ENCODE assay signal across 27 mouse cellular contexts in the genomic region with DNA sequence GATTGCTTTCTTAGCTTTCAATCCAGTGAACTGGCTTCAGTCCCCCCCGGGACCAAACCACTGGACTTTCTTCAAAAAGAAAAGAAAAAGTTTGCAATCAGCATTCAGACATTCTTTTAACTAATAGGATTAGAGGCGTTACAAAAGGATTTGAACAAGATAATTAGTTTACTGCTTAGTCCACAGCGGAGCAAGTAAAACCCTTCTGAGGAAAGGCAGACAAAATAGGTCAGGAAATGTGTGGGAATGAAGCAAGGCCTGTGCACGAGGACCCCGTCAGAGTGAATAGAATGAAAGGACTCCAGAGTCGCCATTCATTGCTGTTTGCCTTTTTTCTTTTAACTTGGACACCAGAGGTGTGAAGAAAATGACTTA.
DNase-seq lines count a peak whose midpoint lies in the region; ATAC-seq lines count a peak whose summit lies in the region.
"Had no signal": no experiment of that assay in that cellular context is flagged by ENCODE, and none has a peak within 500 bp of the region (broad histone marks: within the 10 kb centered on the region; RNA-seq: fewer than 3 reads in every experiment).

No protein-coding gene starts in this region.

- H3K27me3 ChIP-seq in forebrain, embryonic 12.5 days, result peaks cover 53% of the 10 kb centered on the region
- H3K27me3 ChIP-seq in forebrain, embryonic 15.5 days, result no peaks in the 10 kb centered on the region
- no peaks in the 10 kb centered on the region for H3K27me3 ChIP-seq in embryonic facial prominence, embryonic 14.5 days (replicated peaks; ENCODE audit: control insufficient read depth, insufficient read depth, low read length)
- H3K27me3 ChIP-seq in kidney, embryonic 15.5 days, result no peaks in the 10 kb centered on the region
- H3K27me3 ChIP-seq: embryonic facial prominence, embryonic 15.5 days; heart, embryonic 12.5 days; hindbrain, embryonic 15.5 days; limb, embryonic 15.5 days; liver, embryonic 13.5 days; megakaryocyte, embryonic 14.5 days had no signal

- WGBS in forebrain, embryonic 12.5 days, result 1% methylated on average over 6 of the region's 6 CpGs
- WGBS in forebrain, embryonic 15.5 days, result 5% methylated on average over 6 of the region's 6 CpGs
- 29% methylated on average over 6 of the region's 6 CpGs for WGBS in embryonic facial prominence, embryonic 14.5 days
- WGBS in kidney, embryonic 15.5 days, result 52% methylated on average over 6 of the region's 6 CpGs

- no peaks in the 10 kb centered on the region for H3K36me3 ChIP-seq in forebrain, embryonic 12.5 days (replicated peaks)
- H3K36me3 ChIP-seq in forebrain, embryonic 15.5 days, result no peaks in the 10 kb centered on the region
- no peaks in the 10 kb centered on the region for H3K36me3 ChIP-seq in embryonic facial prominence, embryonic 14.5 days (ENCODE audit: control insufficient read depth, insufficient read depth, low read length)
- no peaks in the 10 kb centered on the region for H3K36me3 ChIP-seq in kidney, embryonic 15.5 days
- H3K36me3 ChIP-seq: embryonic facial prominence, embryonic 15.5 days; heart, embryonic 12.5 days; hindbrain, embryonic 10.5 days; hindbrain, embryonic 15.5 days; limb, embryonic 10.5 days; limb, embryonic 15.5 days; liver, embryonic 13.5 days had no signal

- H3K4me2 ChIP-seq in forebrain, embryonic 12.5 days, result no peak overlapping the region
- H3K4me2 ChIP-seq in forebrain, embryonic 15.5 days (replicated peaks), result no peak overlapping the region
- no peak overlapping the region for H3K4me2 ChIP-seq in embryonic facial prominence, embryonic 14.5 days (ENCODE audit: low read depth, low read length)
- no peak overlapping the region for H3K4me2 ChIP-seq in kidney, embryonic 15.5 days
- H3K4me2 ChIP-seq: embryonic facial prominence, embryonic 15.5 days; heart, embryonic 12.5 days; hindbrain, embryonic 15.5 days; limb, embryonic 15.5 days; liver, embryonic 13.5 days had no signal

- H3K9me3 ChIP-seq in forebrain, embryonic 12.5 days, result no peaks in the 10 kb centered on the region
- H3K9me3 ChIP-seq in forebrain, embryonic 15.5 days, result no peaks in the 10 kb centered on the region
- no peaks in the 10 kb centered on the region for H3K9me3 ChIP-seq in embryonic facial prominence, embryonic 14.5 days (ENCODE audit: control insufficient read depth, low read length)
- no peaks in the 10 kb centered on the region for H3K9me3 ChIP-seq in kidney, embryonic 15.5 days (replicated peaks)
- H3K9me3 ChIP-seq: embryonic facial prominence, embryonic 15.5 days; heart, embryonic 12.5 days; hindbrain, embryonic 10.5 days; hindbrain, embryonic 15.5 days; limb, embryonic 10.5 days; limb, embryonic 15.5 days; liver, embryonic 13.5 days; megakaryocyte, embryonic 14.5 days had no signal

- peak; percentile 44 for DNase-seq in embryo, embryonic 10 days (ENCODE audit: low spot score)
- DNase-seq in embryonic facial prominence, embryonic 14.5 days (ENCODE audit: low spot score), result peak; percentile 13
- peak; percentile 27 for DNase-seq in retina, embryonic 14.5 days (ENCODE audit: low spot score)
- DNase-seq in thymus, postnatal 4 days, result no peak
- DNase-seq: adrenal gland, postnatal 25 days; cerebellum, adult 18-20 months; heart, adult 2 months; kidney, adult 11 months; liver, embryonic 13.5 days; lung, adult 18-20 months; right cerebral cortex, postnatal 4 days; thymus, adult 18-20 months; thymus, postnatal 25 days had no signal

- peaks cover 29% of the 10 kb centered on the region for H3K4me1 ChIP-seq in forebrain, embryonic 12.5 days
- no peaks in the 10 kb centered on the region for H3K4me1 ChIP-seq in forebrain, embryonic 15.5 days
- H3K4me1 ChIP-seq in embryonic facial prominence, embryonic 14.5 days (ENCODE audit: control insufficient read depth, insufficient read depth, low read length), result no peaks in the 10 kb centered on the region
- no peaks in the 10 kb centered on the region for H3K4me1 ChIP-seq in kidney, embryonic 15.5 days
- H3K4me1 ChIP-seq: embryonic facial prominence, embryonic 15.5 days; limb, embryonic 15.5 days; liver, embryonic 13.5 days had no signal

- H3K27ac ChIP-seq in forebrain, embryonic 12.5 days, result no peak overlapping the region
- H3K27ac ChIP-seq in forebrain, embryonic 15.5 days (replicated peaks), result no peak overlapping the region
- H3K27ac ChIP-seq in embryonic facial prominence, embryonic 14.5 days (replicated peaks; ENCODE audit: low read depth, low read length), result no peak overlapping the region
- no peak overlapping the region for H3K27ac ChIP-seq in kidney, embryonic 15.5 days
- H3K27ac ChIP-seq: embryonic facial prominence, embryonic 15.5 days; heart, adult 2 months; hindbrain, embryonic 10.5 days; hindbrain, embryonic 15.5 days; layer of hippocampus, adult 2 months; limb, embryonic 10.5 days; limb, embryonic 15.5 days; liver, embryonic 13.5 days; stomach, postnatal 0 days had no signal

- H3K9ac ChIP-seq in forebrain, embryonic 12.5 days, result no peak overlapping the region
- no peak overlapping the region for H3K9ac ChIP-seq in forebrain, embryonic 15.5 days (replicated peaks)
- no peak overlapping the region for H3K9ac ChIP-seq in embryonic facial prominence, embryonic 14.5 days (ENCODE audit: low read depth, low read length)
- H3K9ac ChIP-seq in kidney, embryonic 15.5 days, result no peak overlapping the region
- H3K9ac ChIP-seq: embryonic facial prominence, embryonic 15.5 days; heart, embryonic 12.5 days; hindbrain, embryonic 15.5 days; limb, embryonic 15.5 days; liver, embryonic 13.5 days had no signal

- peak; percentile 42; the same call in 1 of the 2 replicates for ATAC-seq in forebrain, embryonic 12.5 days (ENCODE audit: low FRiP score)
- no peak for ATAC-seq in forebrain, embryonic 15.5 days (replicated peaks)
- ATAC-seq in embryonic facial prominence, embryonic 14.5 days (ENCODE audit: low read depth), result no peak
- no peak for ATAC-seq in kidney, embryonic 15.5 days (replicated peaks; ENCODE audit: low FRiP score)
- ATAC-seq: CD4-positive, CD25-positive, alpha-beta regulatory T cell, adult 4 months; inflammation-experienced regulatory T-cells, adult 6 months had no signal

- H3K4me3 ChIP-seq in forebrain, embryonic 12.5 days (replicated peaks), result no peak overlapping the region
- H3K4me3 ChIP-seq in forebrain, embryonic 15.5 days, result no peak overlapping the region
- no peak overlapping the region for H3K4me3 ChIP-seq in embryonic facial prominence, embryonic 14.5 days (ENCODE audit: low read depth, low read length)
- H3K4me3 ChIP-seq in kidney, embryonic 15.5 days (replicated peaks), result no peak overlapping the region
- H3K4me3 ChIP-seq: embryonic facial prominence, embryonic 15.5 days; heart, adult 2 months; heart, embryonic 12.5 days; hindbrain, embryonic 10.5 days; hindbrain, embryonic 15.5 days; layer of hippocampus, adult 2 months; limb, embryonic 10.5 days; limb, embryonic 15.5 days; liver, embryonic 13.5 days; megakaryocyte, embryonic 14.5 days had no signal
